Mouse (Mus musculus) left cerebral cortex, postnatal 10 days (tissue): Measurements from ENCODE around the gene Nepn. TPM values are rescaled to one million over a fixed set of nuclear protein-coding genes. Genes with fewer than 3 reads are reported as not detected.

Experiments
- DNase-seq, 2 experiments: peaks; one replicate each; pipeline ENCODE4 v3.0.0; 2021 to 2022; ENCODE audit warnings: low spot score in 2 of 2, mixed read lengths in 1 of 2; ENCODE audit errors: extremely low spot score in 1 of 2
- intact Hi-C: fragments of 180-260 bp; cut with DNase I; formaldehyde crosslinking; loops from one replicate; pipeline ENCODE4 v1.15.1; 2025
- total RNA-seq, 2 experiments: library from RNA; stranded (reverse); gene quantifications; 2 replicates each; pipeline ENCODE4 v1.2.3; 2021

Gene Nepn
- total RNA-seq, 2 experiments from 2014 or later, result not detected

- intact Hi-C loops, result loop anchor here (5.0 kb wide), 1 partner anchor 257 kb away; the partner anchor contains the start of gene Slc35f1
- no peak for DNase-seq
These were observed 46.1 kb downstream of the Nepn start for GRCm38 (mm10) chr10:52434836-52435235.

Other genes with a start within 250 kb of the Nepn start
- not detected for gene Ros1, start 193.7 kb upstream of the Nepn start, total RNA-seq
- 1 to 10 TPM; 8.4 to 9.5 TPM for gene Dcbld1, start 155.4 kb upstream of the Nepn start, total RNA-seq
- gene Gm26741, start 30.2 kb upstream of the Nepn start, total RNA-seq, result not detected
- gene Gopc, start 6.8 kb upstream of the Nepn start, total RNA-seq, result 10 to 100 TPM; 59.2 to 61.9 TPM
- gene Nus1, start 28.6 kb downstream of the Nepn start, total RNA-seq, result 10 to 100 TPM; 61.9 to 65.2 TPM